ENCODE assay signal across 19 mouse cellular contexts in genomic region chr3:104896141-104896540, GRCm38 (mm10).
"Had no signal": no experiment of that assay in that cellular context is flagged by ENCODE, and none has a peak within 500 bp of the region (broad histone marks: within the 10 kb centered on the region; RNA-seq: fewer than 3 reads in every experiment).

No protein-coding gene starts in this region.

- H3K9ac ChIP-seq: kidney, embryonic 15.5 days; limb, embryonic 13.5 days; liver, embryonic 12.5 days; liver, embryonic 15.5 days; midbrain, embryonic 12.5 days; stomach, embryonic 15.5 days had no signal

- H3K4me2 ChIP-seq: kidney, embryonic 15.5 days; limb, embryonic 13.5 days; liver, embryonic 12.5 days; liver, embryonic 15.5 days; midbrain, embryonic 12.5 days; stomach, embryonic 15.5 days had no signal

- H3K4me1 ChIP-seq: kidney, embryonic 15.5 days; limb, embryonic 10.5 days; limb, embryonic 13.5 days; liver, embryonic 12.5 days; liver, embryonic 15.5 days; midbrain, embryonic 12.5 days; stomach, embryonic 15.5 days had no signal

- ATAC-seq: liver, embryonic 12.5 days; lung, postnatal 0 days; midbrain, embryonic 16.5 days had no signal

- H3K27ac ChIP-seq: kidney, embryonic 15.5 days; layer of hippocampus, adult 2 months; limb, embryonic 10.5 days; limb, embryonic 13.5 days; liver, embryonic 12.5 days; liver, embryonic 15.5 days; macrophage; midbrain, embryonic 12.5 days; stomach, embryonic 15.5 days had no signal

- DNase-seq: kidney, adult 11 months; kidney, adult 8-10 months; kidney, postnatal 10 days; layer of hippocampus, adult 9-11 months; liver; lung, adult 2 months; spleen, adult 18-20 months; thymus, postnatal 25 days had no signal

- H3K4me3 ChIP-seq: kidney, embryonic 15.5 days; layer of hippocampus, adult 2 months; limb, embryonic 10.5 days; limb, embryonic 13.5 days; liver, embryonic 12.5 days; liver, embryonic 15.5 days; midbrain, embryonic 12.5 days; stomach, embryonic 15.5 days had no signal

- H3K9me3 ChIP-seq: kidney, embryonic 15.5 days; limb, embryonic 10.5 days; limb, embryonic 13.5 days; liver, embryonic 12.5 days; liver, embryonic 15.5 days; midbrain, embryonic 12.5 days; stomach, embryonic 15.5 days had no signal

- H3K27me3 ChIP-seq: kidney, embryonic 15.5 days; limb, embryonic 13.5 days; liver, embryonic 12.5 days; liver, embryonic 15.5 days; midbrain, embryonic 12.5 days; stomach, embryonic 15.5 days had no signal
